Mouse (Mus musculus): ENCODE data around the gene Sptb.

GRCm38 (mm10) chr12:76571266-76571665 is 139.1 kb downstream of the Sptb start:
- no peak for TF ChIP-seq CTCF (IDR thresholded peaks at IDR 0.05; ENCODE audit: low read depth)
- no peak for TF ChIP-seq EP300 (IDR thresholded peaks at IDR 0.05; ENCODE audit: low read depth)

Data from heart, postnatal 0 days (tissue).